Mouse (Mus musculus): ENCODE measurements around the gene Vgll2. TPM values are rescaled to one million over a fixed set of nuclear protein-coding genes. Genes with fewer than 3 reads are reported as not detected.

The Vgll2 gene
- total RNA-seq, 2 experiments from 2014 or later, result 0.35 TPM; not detected in 1

DNA sequence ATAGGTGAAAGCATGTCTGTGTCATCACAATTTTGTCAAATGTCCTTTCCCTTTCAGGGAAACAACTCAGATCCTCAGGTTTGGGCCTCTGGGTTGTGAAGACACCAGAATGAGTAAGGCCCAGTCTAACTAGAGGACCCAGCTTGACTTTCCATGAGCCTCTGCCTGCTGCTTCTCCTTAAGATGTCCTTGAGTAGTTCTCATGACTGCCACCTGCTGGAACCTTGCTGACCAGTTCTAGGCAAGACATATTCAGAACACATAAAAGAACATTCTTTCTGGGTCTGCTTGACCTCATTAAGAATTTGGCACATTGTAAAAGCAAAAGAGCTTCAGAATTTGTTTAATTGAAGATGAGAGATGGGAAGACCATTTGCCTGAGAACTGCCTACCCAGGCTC, 50.2 kb downstream of the Vgll2 start:
- DNase-seq (ENCODE audit: low spot score in 2 of 2), result peak; percentile 26 to 42

Small RNA genes lying within 50 kb of the gene (microRNA-seq; reads per million reads assigned to microRNA genes)
- 0 reads per million in 2 experiments for gene Gm24084 (ENCODE audit: borderline number of aligned reads in 2 of 2)

Other genes with a start within 250 kb of the Vgll2 start
- not detected for gene Ros1, start 172.7 kb downstream of the Vgll2 start, total RNA-seq (2021)
- gene Dcbld1, start 211.1 kb downstream of the Vgll2 start, total RNA-seq (2021), result 1 to 10 TPM; 2.0 to 2.7 TPM